Mouse (Mus musculus): ENCODE results near the gene Dusp7. TPM values are rescaled to one million over a fixed set of nuclear protein-coding genes. Genes with fewer than 3 reads are reported as not detected.
A peak's percentile ranks its signal among the peaks of the same experiment; 100 is the strongest.

Gene Dusp7
- polyA plus RNA-seq, 1 experiment from 2014 or later: 48.4 TPM

- Histone ChIP-seq H3K27ac (replicated peaks; ENCODE audit: low read depth, low read length) (peak overlapping the region; percentile 95), H3K4me2 (ENCODE audit: low read depth, low read length) (no peak overlapping the region)
- WGBS: 30% methylated on average over 9 of the region's 9 CpGs
Observed at GRCm38 (mm10) chr9:106337620-106338019, 30.8 kb upstream of the Dusp7 start.

DNA sequence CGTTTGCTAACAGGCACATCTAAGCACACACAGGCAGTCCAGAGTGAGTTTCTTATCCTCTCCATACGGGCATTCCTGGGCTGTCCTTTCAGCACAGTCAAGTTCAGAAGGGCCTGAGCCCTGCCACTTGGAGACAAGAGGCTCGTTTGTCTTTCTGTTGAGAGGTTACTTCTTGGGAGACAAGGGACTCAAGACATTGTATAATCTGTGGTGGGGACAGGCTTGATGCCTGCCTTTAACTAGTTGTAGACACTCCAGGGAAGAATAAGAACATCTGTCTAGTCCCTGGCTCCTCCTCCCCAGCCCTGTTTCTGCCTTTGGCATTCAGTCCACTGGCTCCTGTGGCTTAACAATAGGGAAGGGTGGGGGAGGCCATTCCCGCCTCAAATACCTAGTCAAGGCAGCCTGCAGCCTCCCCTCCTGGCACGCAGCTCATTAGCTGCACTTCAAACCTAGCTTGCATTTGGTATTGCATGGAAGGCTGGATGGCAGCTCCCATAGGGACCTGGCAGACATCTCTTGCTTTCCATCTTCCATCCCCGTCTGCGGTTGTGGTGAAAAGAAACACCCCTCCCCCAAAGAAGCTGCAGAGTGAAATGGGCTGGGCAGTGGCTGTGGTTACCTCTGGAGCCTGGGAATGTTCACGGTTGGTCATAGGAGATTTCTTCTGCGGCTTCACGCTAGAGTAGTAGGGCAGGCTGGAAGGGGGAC is 29.8 kb upstream of the Dusp7 start:
- Histone ChIP-seq H3K27ac (replicated peaks; ENCODE audit: low read depth, low read length) (peak overlapping the region; percentile 95), H3K4me1 (ENCODE audit: control insufficient read depth, insufficient read depth, low read length) (peaks cover 63% of the 10 kb centered on the region), H3K27me3 (replicated peaks; ENCODE audit: control insufficient read depth, insufficient read depth, low read length) (no peaks in the 10 kb centered on the region), H3K9ac (ENCODE audit: low read depth, low read length) (peak overlapping the region; percentile 38; the same call in 1 of the 2 replicates), H3K36me3 (ENCODE audit: control insufficient read depth, insufficient read depth, low read length) (no peaks in the 10 kb centered on the region), H3K4me3 (ENCODE audit: low read depth, low read length) (no peak overlapping the region), H3K9me3 (ENCODE audit: control insufficient read depth, low read length) (no peaks in the 10 kb centered on the region), H3K4me2 (ENCODE audit: low read depth, low read length) (peak overlapping the region; percentile 36)
- DNase-seq (ENCODE audit: low spot score) (peak; percentile 88), ATAC-seq (ENCODE audit: low read depth) (peak; percentile 74)
- WGBS: 6% methylated on average over 10 of the region's 10 CpGs

More at GRCm38 (mm10) chr9:106337620-106338019, 30.8 kb upstream of the Dusp7 start:
- Histone ChIP-seq H3K9ac (ENCODE audit: low read depth, low read length) (peak overlapping the region; percentile 38; the same call in 1 of the 2 replicates), H3K36me3 (ENCODE audit: control insufficient read depth, insufficient read depth, low read length) (no peaks in the 10 kb centered on the region), H3K4me1 (ENCODE audit: control insufficient read depth, insufficient read depth, low read length) (peaks cover 60% of the 10 kb centered on the region), H3K9me3 (ENCODE audit: control insufficient read depth, low read length) (no peaks in the 10 kb centered on the region), H3K27me3 (replicated peaks; ENCODE audit: control insufficient read depth, insufficient read depth, low read length) (no peaks in the 10 kb centered on the region), H3K4me3 (ENCODE audit: low read depth, low read length) (no peak overlapping the region)
- DNase-seq (ENCODE audit: low spot score) (peak; percentile 83), ATAC-seq (ENCODE audit: low read depth) (peak; percentile 53)

GRCm38 (mm10) chr9:106339173-106339558 is 29.3 kb upstream of the Dusp7 start:
- H3K9ac ChIP-seq (ENCODE audit: low read depth, low read length): 0 out of 2 replicates have a peak overlapping the region, but pooled peaks have one; percentile 10
- no peaks in the 10 kb centered on the region for H3K9me3 ChIP-seq (ENCODE audit: control insufficient read depth, low read length)
- ATAC-seq (ENCODE audit: low read depth) (peak; percentile 28; the same call in 1 of the 2 replicates), DNase-seq (ENCODE audit: low spot score) (no peak)
- peak overlapping the region; percentile 95 for H3K27ac ChIP-seq (replicated peaks; ENCODE audit: low read depth, low read length)
- H3K4me2 ChIP-seq (ENCODE audit: low read depth, low read length): peak overlapping the region; percentile 36
- 38% methylated on average over 6 of the region's 6 CpGs for WGBS
- no peaks in the 10 kb centered on the region for H3K27me3 ChIP-seq (replicated peaks; ENCODE audit: control insufficient read depth, insufficient read depth, low read length)
- no peaks in the 10 kb centered on the region for H3K36me3 ChIP-seq (ENCODE audit: control insufficient read depth, insufficient read depth, low read length)
- H3K4me3 ChIP-seq (ENCODE audit: low read depth, low read length): no peak overlapping the region
- peaks cover 63% of the 10 kb centered on the region for H3K4me1 ChIP-seq (ENCODE audit: control insufficient read depth, insufficient read depth, low read length)

DNA sequence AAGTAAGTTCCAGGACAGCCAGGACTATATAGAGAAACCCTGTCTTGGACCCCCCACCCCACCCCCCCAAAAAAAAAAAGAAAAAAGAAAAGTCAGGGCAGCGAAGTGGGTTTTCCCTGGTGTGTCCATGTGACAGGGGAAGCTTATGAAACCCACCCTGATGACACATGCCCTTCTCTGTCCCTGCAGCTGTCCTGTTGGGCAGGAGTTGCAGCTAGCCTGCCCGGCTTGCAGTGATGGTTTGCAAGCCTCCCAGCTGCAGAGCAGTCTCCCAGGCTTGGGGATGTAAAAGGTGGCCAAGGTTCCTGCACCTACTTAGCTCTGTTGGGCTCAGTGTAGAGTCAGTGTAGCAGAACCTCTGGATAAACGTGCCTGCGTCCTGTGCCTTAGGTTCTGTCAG is 28.7 kb upstream of the Dusp7 start:
- ATAC-seq (ENCODE audit: low read depth) (no peak), DNase-seq (ENCODE audit: low spot score) (no peak)
- no peak overlapping the region for H3K4me2 ChIP-seq (ENCODE audit: low read depth, low read length)
- 72% methylated on average over 4 of the region's 4 CpGs for WGBS
- peaks cover 68% of the 10 kb centered on the region for H3K4me1 ChIP-seq (ENCODE audit: control insufficient read depth, insufficient read depth, low read length)
- H3K4me3 ChIP-seq (ENCODE audit: low read depth, low read length): no peak overlapping the region
- no peak overlapping the region for H3K9ac ChIP-seq (ENCODE audit: low read depth, low read length)
- H3K27me3 ChIP-seq (replicated peaks; ENCODE audit: control insufficient read depth, insufficient read depth, low read length): no peaks in the 10 kb centered on the region
- H3K36me3 ChIP-seq (ENCODE audit: control insufficient read depth, insufficient read depth, low read length): no peaks in the 10 kb centered on the region
- peak overlapping the region; percentile 95 for H3K27ac ChIP-seq (replicated peaks; ENCODE audit: low read depth, low read length)
- no peaks in the 10 kb centered on the region for H3K9me3 ChIP-seq (ENCODE audit: control insufficient read depth, low read length)

GRCm38 (mm10) chr9:106340501-106341312 is 27.7 kb upstream of the Dusp7 start:
- Histone ChIP-seq H3K9me3 (ENCODE audit: control insufficient read depth, low read length) (no peaks in the 10 kb centered on the region), H3K4me2 (ENCODE audit: low read depth, low read length) (peak overlapping the region; percentile 30), H3K27me3 (replicated peaks; ENCODE audit: control insufficient read depth, insufficient read depth, low read length) (no peaks in the 10 kb centered on the region), H3K36me3 (ENCODE audit: control insufficient read depth, insufficient read depth, low read length) (no peaks in the 10 kb centered on the region), H3K4me1 (ENCODE audit: control insufficient read depth, insufficient read depth, low read length) (peaks cover 78% of the 10 kb centered on the region), H3K9ac (ENCODE audit: low read depth, low read length) (peak overlapping the region; percentile 30; the same call in 1 of the 2 replicates), H3K4me3 (ENCODE audit: low read depth, low read length) (no peak overlapping the region), H3K27ac (replicated peaks; ENCODE audit: low read depth, low read length) (peak overlapping the region; percentile 95)
- DNase-seq (ENCODE audit: low spot score) (peak; percentile 89), ATAC-seq (ENCODE audit: low read depth) (peak; percentile 34; the same call in 1 of the 2 replicates)
- WGBS: 18% methylated on average over 13 of the region's 13 CpGs

DNA sequence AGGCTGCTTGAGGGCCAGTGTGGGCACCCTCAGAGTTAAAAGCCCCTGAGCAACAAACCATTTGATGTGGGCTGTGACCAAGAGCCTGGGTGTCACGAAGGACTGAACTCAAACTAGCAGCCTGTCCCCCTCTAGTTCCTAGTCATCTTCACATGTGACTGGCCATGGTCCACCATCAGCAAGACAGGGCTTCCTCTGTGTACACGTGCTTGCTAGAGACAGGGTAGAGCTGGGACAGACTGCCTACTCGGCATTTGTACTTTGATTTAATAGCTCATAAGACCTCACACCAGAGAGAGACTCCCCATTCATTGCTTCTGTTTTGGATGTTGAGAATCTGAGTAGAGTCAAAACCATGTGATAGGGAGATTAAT is 27.1 kb upstream of the Dusp7 start:
- 24% methylated on average over 3 of the region's 3 CpGs for WGBS
- H3K27me3 ChIP-seq (replicated peaks; ENCODE audit: control insufficient read depth, insufficient read depth, low read length): no peaks in the 10 kb centered on the region
- DNase-seq (ENCODE audit: low spot score) (no peak), ATAC-seq (ENCODE audit: low read depth) (no peak)
- no peaks in the 10 kb centered on the region for H3K36me3 ChIP-seq (ENCODE audit: control insufficient read depth, insufficient read depth, low read length)
- peak overlapping the region; percentile 30; the same call in 1 of the 2 replicates for H3K9ac ChIP-seq (ENCODE audit: low read depth, low read length)
- peaks cover 80% of the 10 kb centered on the region for H3K4me1 ChIP-seq (ENCODE audit: control insufficient read depth, insufficient read depth, low read length)
- H3K27ac ChIP-seq (replicated peaks; ENCODE audit: low read depth, low read length): peak overlapping the region; percentile 95
- H3K9me3 ChIP-seq (ENCODE audit: control insufficient read depth, low read length): no peaks in the 10 kb centered on the region
- no peak overlapping the region for H3K4me3 ChIP-seq (ENCODE audit: low read depth, low read length)
- H3K4me2 ChIP-seq (ENCODE audit: low read depth, low read length): no peak overlapping the region

GRCm38 (mm10) chr9:106342573-106342972 is 25.9 kb upstream of the Dusp7 start:
- Histone ChIP-seq H3K4me3 (ENCODE audit: low read depth, low read length) (no peak overlapping the region), H3K4me1 (ENCODE audit: control insufficient read depth, insufficient read depth, low read length) (peaks cover 70% of the 10 kb centered on the region), H3K27ac (replicated peaks; ENCODE audit: low read depth, low read length) (peak overlapping the region; percentile 95; the same call in 1 of the 2 replicates), H3K36me3 (ENCODE audit: control insufficient read depth, insufficient read depth, low read length) (no peaks in the 10 kb centered on the region), H3K9me3 (ENCODE audit: control insufficient read depth, low read length) (no peaks in the 10 kb centered on the region), H3K27me3 (replicated peaks; ENCODE audit: control insufficient read depth, insufficient read depth, low read length) (no peaks in the 10 kb centered on the region), H3K4me2 (ENCODE audit: low read depth, low read length) (no peak overlapping the region), H3K9ac (ENCODE audit: low read depth, low read length) (no peak overlapping the region)
- DNase-seq (ENCODE audit: low spot score) (no peak), ATAC-seq (ENCODE audit: low read depth) (no peak)
- WGBS: 91% methylated on average over 9 of the region's 9 CpGs

DNA sequence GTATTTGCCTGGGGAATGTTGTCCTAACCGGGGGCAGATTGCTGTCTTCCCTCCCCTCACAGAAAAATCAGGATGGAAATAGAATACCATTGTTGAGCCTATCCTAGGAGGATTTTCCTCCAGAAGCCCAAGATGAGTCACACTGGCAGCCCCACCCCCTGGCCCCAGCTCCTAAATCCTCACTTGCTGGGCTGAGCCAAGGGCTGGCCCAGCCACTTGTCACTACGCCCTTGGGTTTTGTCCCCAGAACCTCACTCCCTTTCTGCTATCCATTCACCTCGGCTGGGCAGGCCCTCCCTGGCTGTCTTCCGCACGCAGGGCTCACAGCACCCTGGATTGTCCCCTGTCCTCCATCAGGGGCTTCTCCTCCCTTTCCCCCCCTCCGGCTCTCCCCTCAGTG is 23.3 kb upstream of the Dusp7 start:
- Histone ChIP-seq H3K27ac (replicated peaks; ENCODE audit: low read depth, low read length) (peak overlapping the region; percentile 46), H3K9me3 (ENCODE audit: control insufficient read depth, low read length) (no peaks in the 10 kb centered on the region), H3K9ac (ENCODE audit: low read depth, low read length) (peak overlapping the region; percentile 4; the same call in 1 of the 2 replicates), H3K27me3 (replicated peaks; ENCODE audit: control insufficient read depth, insufficient read depth, low read length) (no peaks in the 10 kb centered on the region), H3K36me3 (ENCODE audit: control insufficient read depth, insufficient read depth, low read length) (no peaks in the 10 kb centered on the region), H3K4me3 (ENCODE audit: low read depth, low read length) (no peak overlapping the region), H3K4me2 (ENCODE audit: low read depth, low read length) (peak overlapping the region; percentile 20), H3K4me1 (ENCODE audit: control insufficient read depth, insufficient read depth, low read length) (peaks cover 70% of the 10 kb centered on the region)
- DNase-seq (ENCODE audit: low spot score) (peak; percentile 87), ATAC-seq (ENCODE audit: low read depth) (peak; percentile 67)
- WGBS: 35% methylated on average over 6 of the region's 6 CpGs
